Mouse (Mus musculus): ENCODE measurements at regions not wholly inside any gene's neighbourhood (a gene's known extent, or its start where the extent isn't known, plus 50 kb on each side); places are given as distances from the start of the nearest gene placed in this dataset.

DNA sequence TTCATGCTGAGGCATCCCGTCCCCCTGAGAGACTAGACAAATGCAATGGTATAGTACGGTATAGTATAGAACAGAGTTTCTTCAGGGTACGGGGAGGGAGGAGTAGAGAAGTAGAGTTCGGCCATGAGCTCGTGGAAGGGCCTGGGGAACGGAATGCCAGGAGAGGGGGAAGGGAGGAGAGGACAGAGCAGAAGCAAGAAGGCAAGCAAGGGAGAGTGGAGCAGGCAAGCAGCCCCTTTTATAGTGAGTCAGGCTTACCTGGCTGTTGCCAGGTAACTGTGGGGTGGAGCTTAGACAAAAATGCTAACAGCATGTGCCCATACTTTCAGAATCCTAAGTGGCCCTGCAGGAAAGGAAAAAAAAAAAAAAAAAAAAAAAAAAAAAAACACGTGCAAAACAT, 174.7 kb upstream of the Dapk1 start:
- ATAC-seq (replicated peaks), result 0 out of 2 replicates have a peak, but pooled peaks have one; percentile 33
- Histone ChIP-seq H3K36me3 (replicated peaks) (no peaks in the 10 kb centered on the region), H3K27me3 (replicated peaks) (no peaks in the 10 kb centered on the region), H3K9ac (no peak overlapping the region), H3K4me2 (0 out of 2 replicates have a peak overlapping the region, but pooled peaks have one; percentile 25), H3K4me3 (no peak overlapping the region), H3K9me3 (no peaks in the 10 kb centered on the region), H3K27ac (no peak overlapping the region), H3K4me1 (peaks cover 6% of the 10 kb centered on the region)
- 67% methylated on average over 7 of the region's 7 CpGs for WGBS

DNA sequence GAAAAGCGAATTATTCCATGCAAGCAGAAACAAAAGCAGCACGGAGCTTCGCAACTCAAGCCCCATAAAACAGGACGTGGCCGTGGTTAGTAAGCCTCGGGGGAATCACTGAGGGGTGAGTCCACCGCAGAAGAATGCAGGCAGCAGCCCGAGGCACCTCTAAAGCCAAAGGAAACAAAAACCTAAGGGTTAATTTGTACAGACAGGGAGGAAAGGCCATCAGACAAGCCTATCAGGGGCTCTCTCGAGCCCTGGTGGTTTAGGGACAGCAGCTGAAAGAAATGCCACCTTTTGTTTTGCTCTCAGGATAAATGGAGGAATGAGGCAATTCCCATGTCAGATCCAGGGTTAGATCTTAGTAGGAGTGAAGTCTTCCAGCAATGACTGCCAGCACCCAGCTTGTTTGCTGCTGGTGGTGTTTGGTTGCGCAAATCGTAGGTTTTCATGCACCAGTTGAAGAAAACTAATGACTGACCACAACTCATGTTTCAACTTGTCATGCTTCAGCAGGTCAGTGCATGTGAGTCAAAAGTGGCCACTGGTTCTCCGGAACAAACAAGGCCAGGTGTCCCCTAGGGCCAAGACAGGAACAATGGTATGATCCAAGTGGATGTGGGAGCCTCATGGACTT, 173.9 kb upstream of the Dapk1 start:
- Histone ChIP-seq H3K27me3 (replicated peaks) (no peaks in the 10 kb centered on the region), H3K27ac (no peak overlapping the region), H3K4me3 (no peak overlapping the region), H3K9ac (no peak overlapping the region), H3K4me1 (peaks cover 6% of the 10 kb centered on the region), H3K36me3 (replicated peaks) (no peaks in the 10 kb centered on the region), H3K4me2 (peak overlapping the region; percentile 25), H3K9me3 (no peaks in the 10 kb centered on the region)
- no peak for ATAC-seq (replicated peaks)
- 30% methylated on average over 12 of the region's 12 CpGs for WGBS

DNA sequence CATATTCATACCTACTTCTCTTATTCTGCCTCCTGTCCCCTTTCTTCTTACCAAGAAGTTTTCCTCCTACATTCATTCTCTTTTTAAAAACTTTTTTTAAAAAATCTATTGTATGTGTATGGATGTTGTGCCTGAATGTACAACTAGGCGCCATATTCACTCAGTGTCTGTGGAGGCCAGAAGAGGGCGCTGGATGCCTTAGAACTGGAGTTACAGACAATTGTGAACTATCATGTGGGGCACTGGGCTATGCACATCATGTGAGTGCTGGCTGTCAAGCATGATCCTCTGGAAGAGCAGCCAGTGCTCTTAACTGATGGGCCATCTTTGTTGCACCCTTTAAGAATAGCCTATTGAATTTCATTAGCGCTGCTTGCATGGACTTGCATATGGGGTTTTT, 172.6 kb upstream of the Dapk1 start:
- Histone ChIP-seq H3K36me3 (replicated peaks) (no peaks in the 10 kb centered on the region), H3K27me3 (replicated peaks) (no peaks in the 10 kb centered on the region), H3K4me1 (peaks cover 6% of the 10 kb centered on the region), H3K4me2 (no peak overlapping the region), H3K27ac (no peak overlapping the region), H3K4me3 (no peak overlapping the region), H3K9ac (no peak overlapping the region), H3K9me3 (no peaks in the 10 kb centered on the region)
- ATAC-seq (replicated peaks), result no peak
- 73% methylated on average over 3 of the region's 3 CpGs for WGBS

DNA sequence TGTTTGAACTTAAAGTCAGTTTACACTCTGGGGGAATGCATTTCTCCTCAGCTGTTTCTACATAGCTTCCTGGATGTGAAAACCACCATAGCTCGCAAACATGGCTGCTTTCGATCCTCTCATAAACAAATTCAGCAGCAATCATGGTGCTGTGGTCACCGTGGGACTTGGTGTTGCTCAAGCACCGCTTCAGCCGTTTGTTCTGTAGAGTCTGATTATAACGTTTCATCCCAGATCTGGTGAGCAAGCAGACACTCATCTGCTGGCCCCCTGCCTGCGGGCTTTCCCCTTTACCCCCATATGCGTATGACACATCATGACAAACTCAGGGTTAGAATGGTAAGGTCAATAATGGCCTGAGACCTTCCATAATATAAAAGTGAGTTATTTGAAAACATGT, 170.3 kb upstream of the Dapk1 start:
- no peak overlapping the region for H3K4me2 ChIP-seq
- H3K27me3 ChIP-seq (replicated peaks), result no peaks in the 10 kb centered on the region
- no peak overlapping the region for H3K4me3 ChIP-seq
- H3K4me1 ChIP-seq, result peaks cover 6% of the 10 kb centered on the region
- H3K36me3 ChIP-seq (replicated peaks), result no peaks in the 10 kb centered on the region
- no peak overlapping the region for H3K9ac ChIP-seq
- H3K9me3 ChIP-seq, result no peaks in the 10 kb centered on the region
- ATAC-seq (replicated peaks), result no peak
- WGBS, result 91% methylated on average over 8 of the region's 8 CpGs
- no peak overlapping the region for H3K27ac ChIP-seq

DNA sequence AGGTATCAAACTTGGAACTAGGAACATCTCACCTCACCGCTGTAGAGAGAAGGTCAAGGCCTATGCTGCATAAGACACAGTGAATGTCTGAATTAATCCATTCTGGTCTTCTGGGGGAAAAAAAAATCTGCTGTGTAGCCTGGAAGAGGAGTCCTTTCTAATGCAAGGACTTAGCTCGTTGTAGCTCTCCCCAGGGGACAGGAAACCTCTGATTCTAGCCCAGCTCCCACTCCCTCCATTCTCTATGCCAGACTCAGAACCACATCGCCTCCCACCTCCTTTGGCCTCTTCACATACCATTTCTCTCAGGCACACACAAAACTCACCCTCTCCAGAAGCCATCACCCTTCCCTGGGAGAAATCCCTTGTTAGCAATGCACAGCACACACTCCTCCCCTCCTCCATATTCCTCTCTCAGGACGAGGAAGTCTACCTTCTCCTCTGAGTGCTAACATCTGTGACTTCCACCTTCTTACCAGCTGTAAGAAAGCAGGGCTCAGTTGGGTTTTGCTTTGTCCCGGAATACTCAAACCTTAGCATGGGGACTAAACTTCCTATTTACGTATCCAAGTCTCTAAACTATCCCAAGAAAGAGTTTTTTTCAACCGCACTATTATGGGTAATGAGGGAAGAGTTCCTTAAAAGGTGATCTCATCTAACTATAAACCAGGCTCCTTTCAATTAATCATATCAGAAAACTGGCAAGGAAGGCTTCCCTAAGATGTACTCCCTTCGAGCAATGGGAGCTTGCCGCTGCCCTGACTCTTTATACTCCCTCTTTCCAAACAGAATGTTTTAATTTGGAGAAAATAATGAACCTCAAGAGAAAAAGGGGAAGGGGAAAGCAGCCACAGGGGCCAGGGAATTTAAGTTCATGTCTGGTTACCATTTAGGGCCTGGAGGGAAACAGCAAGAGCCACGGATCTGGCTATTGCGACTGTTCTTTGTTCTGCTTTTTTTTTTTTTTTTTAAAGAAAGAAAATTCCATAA, 167.2 kb upstream of the Dapk1 start:
- H3K9me3 ChIP-seq, result no peaks in the 10 kb centered on the region
- H3K36me3 ChIP-seq (replicated peaks), result no peaks in the 10 kb centered on the region
- H3K27me3 ChIP-seq (replicated peaks), result no peaks in the 10 kb centered on the region
- no peak overlapping the region for H3K4me3 ChIP-seq
- WGBS, result 68% methylated on average over 11 of the region's 11 CpGs
- no peak overlapping the region for H3K4me2 ChIP-seq
- no peak for ATAC-seq (replicated peaks)
- H3K27ac ChIP-seq, result no peak overlapping the region
- no peaks in the 10 kb centered on the region for H3K4me1 ChIP-seq
- H3K9ac ChIP-seq, result no peak overlapping the region

DNA sequence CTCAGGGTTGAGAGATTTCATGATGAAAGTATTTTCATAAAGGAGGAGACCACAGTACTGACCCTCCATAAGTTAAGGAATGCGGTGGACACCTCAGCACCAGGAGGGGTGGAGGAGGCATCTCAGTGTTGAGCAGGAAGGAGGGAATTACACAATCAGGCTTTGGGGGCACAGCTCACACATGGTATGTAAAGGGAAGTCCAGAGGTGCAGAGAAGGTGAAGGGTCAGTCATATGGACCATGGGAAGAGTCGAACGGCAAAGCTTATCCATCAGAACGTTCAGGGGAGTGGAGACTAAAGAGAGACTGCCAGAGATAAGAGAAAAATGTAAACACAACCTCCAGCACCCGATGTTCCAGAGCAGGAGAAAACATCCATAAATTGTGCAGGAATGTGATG, 166.4 kb upstream of the Dapk1 start:
- no peak for ATAC-seq (replicated peaks)
- Histone ChIP-seq H3K9ac (no peak overlapping the region), H3K27me3 (replicated peaks) (no peaks in the 10 kb centered on the region), H3K4me2 (no peak overlapping the region), H3K4me1 (no peaks in the 10 kb centered on the region), H3K36me3 (replicated peaks) (no peaks in the 10 kb centered on the region), H3K4me3 (no peak overlapping the region), H3K9me3 (no peaks in the 10 kb centered on the region), H3K27ac (no peak overlapping the region)
- WGBS, result 86% methylated on average over 5 of the region's 5 CpGs

DNA sequence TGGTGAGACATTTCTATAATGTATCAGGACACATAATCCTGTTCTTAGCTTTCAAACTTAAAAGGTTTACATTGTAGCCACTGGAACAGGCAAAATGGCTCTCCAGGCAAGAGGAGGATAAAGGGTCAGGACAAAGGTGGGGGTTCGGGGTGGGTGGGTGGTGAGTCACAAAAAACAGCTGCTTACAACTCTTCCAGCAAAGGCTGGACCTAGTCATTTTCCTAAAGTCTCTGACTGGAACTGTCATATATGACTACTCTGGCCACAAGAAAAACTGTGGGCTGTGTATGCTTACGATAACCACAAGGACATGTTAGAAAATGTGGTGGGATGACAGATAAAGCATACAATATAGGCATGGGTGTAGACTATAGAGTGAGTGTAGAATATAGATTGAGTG, 163.6 kb upstream of the Dapk1 start:
- ATAC-seq (replicated peaks), result no peak
- Histone ChIP-seq H3K27me3 (replicated peaks) (no peaks in the 10 kb centered on the region), H3K27ac (no peak overlapping the region), H3K36me3 (replicated peaks) (no peaks in the 10 kb centered on the region), H3K4me3 (no peak overlapping the region), H3K4me2 (no peak overlapping the region), H3K4me1 (no peaks in the 10 kb centered on the region), H3K9ac (no peak overlapping the region), H3K9me3 (no peaks in the 10 kb centered on the region)
- 87% methylated on average over 2 of the region's 2 CpGs for WGBS

DNA sequence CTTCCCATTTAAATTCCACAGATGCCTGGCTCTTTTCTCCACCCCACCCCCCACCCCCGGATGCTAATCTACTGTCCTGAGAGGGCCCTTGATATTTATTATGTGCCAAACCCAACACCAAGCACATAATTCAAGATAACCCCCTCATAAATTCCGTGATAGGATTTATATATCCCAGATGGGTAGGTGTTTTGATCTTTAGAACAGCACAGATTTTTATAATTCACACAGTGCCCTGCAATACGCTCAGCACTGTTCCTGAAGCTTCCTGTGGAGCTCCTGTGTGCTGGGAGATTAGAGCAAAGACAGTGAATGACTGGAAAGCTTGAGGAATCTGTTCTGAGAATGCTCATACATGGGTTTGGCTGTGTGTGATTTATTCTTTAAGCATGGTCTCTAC, 161.2 kb upstream of the Dapk1 start:
- Histone ChIP-seq H3K4me3 (no peak overlapping the region), H3K4me1 (no peaks in the 10 kb centered on the region), H3K4me2 (no peak overlapping the region), H3K9me3 (no peaks in the 10 kb centered on the region), H3K27me3 (replicated peaks) (no peaks in the 10 kb centered on the region), H3K9ac (no peak overlapping the region), H3K36me3 (replicated peaks) (no peaks in the 10 kb centered on the region), H3K27ac (no peak overlapping the region)
- no peak for ATAC-seq (replicated peaks)
- WGBS, result 47% methylated on average over 3 of the region's 3 CpGs

DNA sequence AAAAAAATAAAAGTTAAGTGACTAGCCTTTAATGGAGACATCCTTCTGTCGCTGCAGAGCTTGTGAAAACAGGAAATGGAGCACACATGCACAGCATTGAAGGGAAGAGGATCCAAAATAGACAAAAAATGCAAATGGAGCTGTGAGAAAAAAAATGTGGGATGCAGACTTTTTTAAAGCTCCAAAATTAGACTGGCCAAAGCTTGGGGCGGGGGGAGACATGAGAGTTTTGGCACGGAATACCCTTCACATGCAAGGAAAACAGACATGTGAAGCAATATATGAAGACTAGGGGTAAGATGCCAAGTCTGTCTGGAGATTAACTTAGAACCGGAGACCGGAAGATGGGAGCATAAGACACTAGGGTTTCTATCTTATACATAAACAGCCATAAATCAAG, 156.6 kb upstream of the Dapk1 start:
- H3K27ac ChIP-seq, result no peak overlapping the region
- no peak overlapping the region for H3K9ac ChIP-seq
- ATAC-seq (replicated peaks), result no peak
- no peak overlapping the region for H3K4me2 ChIP-seq
- no peaks in the 10 kb centered on the region for H3K27me3 ChIP-seq (replicated peaks)
- no peak overlapping the region for H3K4me3 ChIP-seq
- H3K36me3 ChIP-seq (replicated peaks), result no peaks in the 10 kb centered on the region
- WGBS, result 86% methylated on average over 5 of the region's 5 CpGs
- no peaks in the 10 kb centered on the region for H3K9me3 ChIP-seq
- no peaks in the 10 kb centered on the region for H3K4me1 ChIP-seq

DNA sequence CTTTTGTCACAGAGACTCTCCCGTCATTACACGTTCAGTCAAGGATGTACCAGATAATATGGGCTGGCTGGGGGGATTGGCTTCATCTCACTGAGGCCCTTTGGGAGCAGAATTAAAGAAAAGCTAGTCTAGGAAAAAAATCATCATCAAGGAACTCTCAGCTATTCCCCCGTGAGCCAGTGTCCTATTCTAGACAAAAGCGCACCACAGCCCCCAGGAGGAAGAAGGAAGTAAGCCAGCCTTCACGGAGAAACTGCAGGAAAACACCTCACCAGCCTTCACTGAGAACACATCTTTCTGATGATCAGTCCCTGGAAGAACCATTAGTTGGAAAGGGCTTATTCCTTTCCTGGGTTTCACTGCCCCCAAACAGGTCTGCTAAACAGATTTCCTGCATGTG, 154.8 kb upstream of the Dapk1 start:
- H3K9me3 ChIP-seq, result no peaks in the 10 kb centered on the region
- no peaks in the 10 kb centered on the region for H3K27me3 ChIP-seq (replicated peaks)
- H3K9ac ChIP-seq, result no peak overlapping the region
- ATAC-seq (replicated peaks), result no peak
- whole genome bisulfite sequencing, result 52% methylated on average over 5 of the region's 5 CpGs
- H3K4me1 ChIP-seq, result no peaks in the 10 kb centered on the region
- H3K4me3 ChIP-seq, result no peak overlapping the region
- no peak overlapping the region for H3K27ac ChIP-seq
- no peaks in the 10 kb centered on the region for H3K36me3 ChIP-seq (replicated peaks)
- H3K4me2 ChIP-seq, result no peak overlapping the region

DNA sequence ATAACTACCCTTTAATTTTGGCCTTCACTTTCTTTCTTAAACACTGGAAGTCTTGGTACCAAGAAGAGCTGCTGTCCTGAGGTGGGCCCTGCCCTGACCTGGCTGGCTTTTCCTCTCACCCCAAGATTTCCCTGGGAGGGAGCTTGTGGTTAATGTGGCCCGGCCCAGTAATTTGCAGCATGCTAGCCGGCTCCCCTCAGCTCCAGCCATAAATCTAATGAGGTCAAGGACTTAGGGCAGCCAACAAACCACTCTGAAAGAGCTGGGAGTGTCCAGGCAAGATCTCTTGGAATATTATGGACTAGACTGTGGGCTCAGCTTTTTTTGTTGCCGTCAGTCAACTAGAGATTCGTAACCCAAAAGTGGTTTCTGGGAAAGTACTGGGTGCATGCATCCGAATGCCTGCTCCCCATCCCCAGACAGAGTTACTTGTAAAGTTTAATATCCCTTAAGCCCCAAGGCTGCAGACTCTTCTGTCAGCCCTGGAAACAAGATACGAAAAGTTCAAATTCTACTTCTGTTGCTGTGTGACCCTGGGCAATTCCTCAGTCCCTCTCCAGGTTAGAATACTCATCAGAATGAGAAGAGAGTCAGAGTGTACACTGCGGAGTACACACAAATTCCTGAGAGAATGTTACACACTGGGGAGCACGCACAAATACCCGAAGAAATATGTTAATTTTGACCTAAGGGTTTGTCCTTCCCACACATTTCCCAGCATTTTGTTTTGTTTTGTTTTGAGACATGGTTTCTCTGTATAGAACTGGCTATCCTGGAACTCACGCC, 150.8 kb upstream of the Dapk1 start:
- ATAC-seq (replicated peaks), result no peak
- Histone ChIP-seq H3K27ac (no peak overlapping the region), H3K4me2 (no peak overlapping the region), H3K27me3 (replicated peaks) (no peaks in the 10 kb centered on the region), H3K9me3 (no peaks in the 10 kb centered on the region), H3K9ac (no peak overlapping the region), H3K4me1 (peaks cover 4% of the 10 kb centered on the region; the same call in 1 of the 2 replicates), H3K4me3 (no peak overlapping the region), H3K36me3 (replicated peaks) (no peaks in the 10 kb centered on the region)
- 85% methylated on average over 10 of the region's 10 CpGs for WGBS

DNA sequence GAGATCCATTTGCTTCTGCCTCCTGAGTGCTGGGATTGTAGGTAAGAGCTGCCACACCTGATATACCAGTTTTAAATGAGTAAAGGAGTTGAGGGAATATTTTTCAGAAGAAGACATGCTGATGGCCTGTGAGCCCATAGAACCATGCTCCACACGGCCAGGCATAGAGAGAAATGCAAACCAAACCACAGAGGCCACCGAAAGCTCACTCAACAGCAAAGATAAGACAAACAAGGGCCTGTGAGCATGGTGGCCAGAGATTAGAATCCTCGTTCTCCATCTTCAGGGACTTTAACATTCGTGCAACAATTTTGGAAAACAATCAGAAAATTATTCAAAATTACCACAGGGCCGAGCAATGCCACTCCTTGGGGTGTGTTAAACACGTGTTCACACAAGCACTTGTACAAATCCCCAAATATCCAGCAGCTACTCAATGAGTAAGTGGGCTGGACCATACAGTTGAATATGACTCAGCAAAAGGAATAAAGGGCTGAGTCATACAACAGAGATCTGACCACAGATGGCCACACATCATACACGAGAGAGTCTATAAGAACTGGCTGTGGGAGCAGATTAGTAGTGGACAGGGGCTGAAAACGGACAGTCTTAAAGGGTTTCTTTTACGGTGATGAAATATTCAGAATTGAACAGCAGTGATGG, 147.8 kb upstream of the Dapk1 start:
- Histone ChIP-seq H3K27me3 (replicated peaks) (no peaks in the 10 kb centered on the region), H3K4me1 (peaks cover 4% of the 10 kb centered on the region; the same call in 1 of the 2 replicates), H3K4me3 (no peak overlapping the region), H3K27ac (no peak overlapping the region), H3K9ac (no peak overlapping the region), H3K9me3 (no peaks in the 10 kb centered on the region), H3K4me2 (no peak overlapping the region), H3K36me3 (replicated peaks) (no peaks in the 10 kb centered on the region)
- ATAC-seq (replicated peaks), result no peak
- WGBS, result 90% methylated on average over 9 of the region's 9 CpGs

Data from midbrain, embryonic 15.5 days (tissue).